Mouse (Mus musculus): ENCODE results near the gene Trpm8. TPM values are rescaled to one million over a fixed set of nuclear protein-coding genes. Genes with fewer than 3 reads are reported as not detected.

Gene Trpm8
- polyA plus RNA-seq, 1 experiment from 2014 or later, result not detected

DNA sequence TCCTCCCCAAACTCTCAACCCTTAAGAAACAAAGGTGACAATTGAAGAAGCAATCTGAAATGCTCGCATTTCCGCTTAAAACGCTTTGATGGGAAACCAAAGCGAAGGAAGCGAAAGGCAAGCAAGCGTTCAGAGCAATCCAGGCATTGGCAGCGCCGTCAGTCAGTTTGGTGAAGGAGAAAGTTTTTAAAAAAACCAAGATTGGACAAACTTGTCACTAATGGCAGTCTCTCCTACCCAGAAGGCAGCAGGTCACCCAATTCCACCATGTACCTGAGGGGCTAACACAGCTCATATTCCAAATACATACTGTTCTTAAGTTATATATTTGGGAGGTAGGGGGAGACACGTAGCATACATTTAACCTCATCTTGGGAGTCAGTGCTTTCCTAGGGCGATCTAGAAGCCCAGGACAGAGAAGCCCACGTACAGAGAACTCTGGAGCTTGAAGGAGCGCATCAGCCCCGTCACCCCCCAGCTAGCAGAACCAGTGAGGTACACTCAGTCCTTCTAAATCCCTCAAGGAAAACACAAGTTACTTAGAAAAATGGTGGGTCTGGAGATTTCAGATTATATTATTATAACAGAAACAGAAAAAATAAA is 2.3 kb upstream of the Trpm8 start:
- no peaks in the 10 kb centered on the region for H3K27me3 ChIP-seq (ENCODE audit: control insufficient read depth, insufficient read depth, low read length)
- ATAC-seq (replicated peaks; ENCODE audit: low FRiP score) (no peak), DNase-seq (ENCODE audit: low spot score) (peak; percentile 58)
- peaks cover 4% of the 10 kb centered on the region; the same call in 1 of the 2 replicates for H3K9me3 ChIP-seq (ENCODE audit: control insufficient read depth, low read length)
- no peak overlapping the region for H3K4me3 ChIP-seq (ENCODE audit: low read depth, low read length)
- 72% methylated on average over 13 of the region's 13 CpGs for whole genome bisulfite sequencing
- no peak overlapping the region for H3K27ac ChIP-seq (ENCODE audit: low read depth, low read length)
- peaks cover 8% of the 10 kb centered on the region for H3K4me1 ChIP-seq (replicated peaks; ENCODE audit: control insufficient read depth, insufficient read depth, low read length)
- H3K9ac ChIP-seq (ENCODE audit: low read length), result no peak overlapping the region
- no peak overlapping the region for H3K4me2 ChIP-seq (ENCODE audit: low read depth, low read length, severe bottlenecking)
- H3K36me3 ChIP-seq (ENCODE audit: control insufficient read depth, insufficient read depth, low read length), result peaks cover 27% of the 10 kb centered on the region

DNA sequence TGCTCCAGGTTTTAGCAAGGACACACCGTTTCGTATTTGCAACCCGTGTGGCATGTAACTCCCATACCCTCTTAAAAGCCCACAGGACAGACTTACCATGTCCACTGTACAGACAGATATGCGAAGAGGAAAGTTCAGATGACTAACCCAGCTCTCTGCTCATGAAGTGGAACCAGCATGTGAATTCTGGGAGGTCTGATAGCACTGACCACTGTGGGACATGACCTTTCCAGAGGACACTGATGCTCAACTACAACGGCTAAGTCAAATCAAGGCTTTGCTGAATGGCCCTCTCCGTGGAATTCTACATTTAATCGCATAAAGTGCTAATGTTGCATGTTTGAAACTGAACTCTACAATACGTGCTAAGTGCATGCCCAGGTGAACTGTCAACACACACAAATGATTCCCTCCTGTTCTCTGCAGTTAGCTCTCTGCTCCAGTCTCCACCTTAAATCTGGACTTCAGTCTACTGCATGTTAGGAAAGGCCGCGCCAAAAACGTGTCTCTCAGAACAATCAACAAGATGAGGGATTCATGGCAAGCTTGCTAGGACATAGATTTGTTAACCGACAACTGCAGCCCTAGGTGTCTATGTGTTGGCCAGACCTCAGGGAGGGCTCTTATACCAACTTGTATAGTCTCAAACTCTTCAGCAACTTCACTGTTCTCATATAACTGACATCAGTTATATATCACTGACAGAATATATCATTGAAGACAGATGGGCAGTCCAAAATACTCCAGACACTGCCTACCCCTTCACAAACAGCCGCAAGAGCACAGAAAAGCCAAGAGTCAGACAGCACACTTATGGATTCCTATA is 1.6 kb upstream of the Trpm8 start:
- Histone ChIP-seq H3K27me3 (ENCODE audit: control insufficient read depth, insufficient read depth, low read length) (no peaks in the 10 kb centered on the region), H3K27ac (ENCODE audit: low read depth, low read length) (no peak overlapping the region), H3K4me3 (ENCODE audit: low read depth, low read length) (peak overlapping the region; percentile 59), H3K9me3 (ENCODE audit: control insufficient read depth, low read length) (peaks cover 4% of the 10 kb centered on the region; the same call in 1 of the 2 replicates), H3K4me1 (replicated peaks; ENCODE audit: control insufficient read depth, insufficient read depth, low read length) (peaks cover 8% of the 10 kb centered on the region), H3K9ac (ENCODE audit: low read length) (peak overlapping the region; percentile 84), H3K36me3 (ENCODE audit: control insufficient read depth, insufficient read depth, low read length) (peaks cover 27% of the 10 kb centered on the region), H3K4me2 (ENCODE audit: low read depth, low read length, severe bottlenecking) (peak overlapping the region; percentile 54)
- ATAC-seq (replicated peaks; ENCODE audit: low FRiP score) (no peak), DNase-seq (ENCODE audit: low spot score) (peak; percentile 57)
- WGBS, result 72% methylated on average over 13 of the region's 13 CpGs

GRCm38 (mm10) chr1:88276524-88277097 is 850 bp upstream of the Trpm8 start:
- 34% methylated on average over 10 of the region's 10 CpGs for WGBS

GRCm38 (mm10) chr1:88277818-88278511 is 504 bp downstream of the Trpm8 start:
- H3K4me3 ChIP-seq (ENCODE audit: low read depth, low read length), result peak overlapping the region; percentile 59
- no peaks in the 10 kb centered on the region for H3K27me3 ChIP-seq (ENCODE audit: control insufficient read depth, insufficient read depth, low read length)
- 67% methylated on average over 18 of the region's 18 CpGs for WGBS
- peaks cover 18% of the 10 kb centered on the region for H3K9me3 ChIP-seq (ENCODE audit: control insufficient read depth, low read length)
- H3K4me1 ChIP-seq (replicated peaks; ENCODE audit: control insufficient read depth, insufficient read depth, low read length), result peaks cover 8% of the 10 kb centered on the region
- peak; percentile 6 for ATAC-seq (replicated peaks; ENCODE audit: low FRiP score)
- H3K27ac ChIP-seq (ENCODE audit: low read depth, low read length), result no peak overlapping the region
- peak overlapping the region; percentile 54 for H3K4me2 ChIP-seq (ENCODE audit: low read depth, low read length, severe bottlenecking)
- H3K36me3 ChIP-seq (ENCODE audit: control insufficient read depth, insufficient read depth, low read length), result peaks cover 13% of the 10 kb centered on the region
- peak; percentile 80 for DNase-seq (ENCODE audit: low spot score)
- H3K9ac ChIP-seq (ENCODE audit: low read length), result peak overlapping the region; percentile 84

More at GRCm38 (mm10) chr1:88276524-88277097, 850 bp upstream of the Trpm8 start:
- Histone ChIP-seq H3K4me3 (ENCODE audit: low read depth, low read length) (peak overlapping the region; percentile 59), H3K9me3 (ENCODE audit: control insufficient read depth, low read length) (peaks cover 8% of the 10 kb centered on the region; the same call in 1 of the 2 replicates), H3K27ac (ENCODE audit: low read depth, low read length) (peak overlapping the region; percentile 81), H3K27me3 (ENCODE audit: control insufficient read depth, insufficient read depth, low read length) (no peaks in the 10 kb centered on the region), H3K4me1 (replicated peaks; ENCODE audit: control insufficient read depth, insufficient read depth, low read length) (peaks cover 8% of the 10 kb centered on the region), H3K9ac (ENCODE audit: low read length) (peak overlapping the region; percentile 84), H3K36me3 (ENCODE audit: control insufficient read depth, insufficient read depth, low read length) (peaks cover 23% of the 10 kb centered on the region), H3K4me2 (ENCODE audit: low read depth, low read length, severe bottlenecking) (peak overlapping the region; percentile 54)
- ATAC-seq (replicated peaks; ENCODE audit: low FRiP score) (peak; percentile 41), DNase-seq (ENCODE audit: low spot score) (peak; percentile 53)

- Histone ChIP-seq H3K9ac (ENCODE audit: low read length) (no peak overlapping the region), H3K27ac (ENCODE audit: low read depth, low read length) (no peak overlapping the region), H3K9me3 (ENCODE audit: control insufficient read depth, low read length) (peaks cover 31% of the 10 kb centered on the region), H3K4me2 (ENCODE audit: low read depth, low read length, severe bottlenecking) (no peak overlapping the region), H3K36me3 (ENCODE audit: control insufficient read depth, insufficient read depth, low read length) (peaks cover 1% of the 10 kb centered on the region), H3K4me1 (replicated peaks; ENCODE audit: control insufficient read depth, insufficient read depth, low read length) (peaks cover 8% of the 10 kb centered on the region), H3K27me3 (ENCODE audit: control insufficient read depth, insufficient read depth, low read length) (no peaks in the 10 kb centered on the region), H3K4me3 (ENCODE audit: low read depth, low read length) (no peak overlapping the region)
- ATAC-seq (replicated peaks; ENCODE audit: low FRiP score), result no peak
- WGBS, result 71% methylated on average over 9 of the region's 9 CpGs
- DNase-seq (ENCODE audit: low spot score), result peak; percentile 57
Measured at GRCm38 (mm10) chr1:88279111-88280005, 1.9 kb downstream of the Trpm8 start.

GRCm38 (mm10) chr1:88280006-88280690 is 2.7 kb downstream of the Trpm8 start:
- Histone ChIP-seq H3K4me3 (ENCODE audit: low read depth, low read length) (no peak overlapping the region), H3K36me3 (ENCODE audit: control insufficient read depth, insufficient read depth, low read length) (no peaks in the 10 kb centered on the region; the same call in 1 of the 2 replicates), H3K27me3 (ENCODE audit: control insufficient read depth, insufficient read depth, low read length) (no peaks in the 10 kb centered on the region), H3K9ac (ENCODE audit: low read length) (no peak overlapping the region), H3K4me1 (replicated peaks; ENCODE audit: control insufficient read depth, insufficient read depth, low read length) (peaks cover 8% of the 10 kb centered on the region), H3K27ac (ENCODE audit: low read depth, low read length) (no peak overlapping the region), H3K9me3 (ENCODE audit: control insufficient read depth, low read length) (peaks cover 38% of the 10 kb centered on the region), H3K4me2 (ENCODE audit: low read depth, low read length, severe bottlenecking) (no peak overlapping the region)
- peak; percentile 56 for DNase-seq (ENCODE audit: low spot score)
- no peak for ATAC-seq (replicated peaks; ENCODE audit: low FRiP score)
- WGBS, result 79% methylated on average over 15 of the region's 15 CpGs

GRCm38 (mm10) chr1:88282301-88282700 is 4.8 kb downstream of the Trpm8 start:
- ATAC-seq (replicated peaks; ENCODE audit: low FRiP score) (no peak), DNase-seq (ENCODE audit: low spot score) (no peak)
- Histone ChIP-seq H3K27ac (ENCODE audit: low read depth, low read length) (no peak overlapping the region), H3K36me3 (ENCODE audit: control insufficient read depth, insufficient read depth, low read length) (no peaks in the 10 kb centered on the region), H3K27me3 (ENCODE audit: control insufficient read depth, insufficient read depth, low read length) (no peaks in the 10 kb centered on the region), H3K9ac (ENCODE audit: low read length) (no peak overlapping the region), H3K4me3 (ENCODE audit: low read depth, low read length) (no peak overlapping the region), H3K9me3 (ENCODE audit: control insufficient read depth, low read length) (peaks cover 55% of the 10 kb centered on the region), H3K4me1 (replicated peaks; ENCODE audit: control insufficient read depth, insufficient read depth, low read length) (no peaks in the 10 kb centered on the region), H3K4me2 (ENCODE audit: low read depth, low read length, severe bottlenecking) (no peak overlapping the region)
- WGBS, result 59% methylated on average over 3 of the region's 3 CpGs

Data from forebrain, embryonic 11.5 days (tissue).